Mouse (Mus musculus) myocyte (in vitro differentiated cells): ENCODE data around the gene Slc1a2.

Experiments
- MAX ChIP-seq: IDR thresholded peaks from one replicate; pipeline ENCODE4 v1.6.1; 2011; ENCODE audit warnings: low read depth, mild to moderate bottlenecking, control low read depth
- SRF ChIP-seq: IDR thresholded peaks from one replicate; pipeline ENCODE4 v1.6.1; 2011; ENCODE audit warnings: low read depth; ENCODE audit not compliant: control insufficient read depth, insufficient read length
- USF1 ChIP-seq: IDR thresholded peaks from one replicate; pipeline ENCODE4 v1.6.1; 2011; ENCODE audit warnings: low read depth, mild to moderate bottlenecking, control low read depth, moderate library complexity

DNA sequence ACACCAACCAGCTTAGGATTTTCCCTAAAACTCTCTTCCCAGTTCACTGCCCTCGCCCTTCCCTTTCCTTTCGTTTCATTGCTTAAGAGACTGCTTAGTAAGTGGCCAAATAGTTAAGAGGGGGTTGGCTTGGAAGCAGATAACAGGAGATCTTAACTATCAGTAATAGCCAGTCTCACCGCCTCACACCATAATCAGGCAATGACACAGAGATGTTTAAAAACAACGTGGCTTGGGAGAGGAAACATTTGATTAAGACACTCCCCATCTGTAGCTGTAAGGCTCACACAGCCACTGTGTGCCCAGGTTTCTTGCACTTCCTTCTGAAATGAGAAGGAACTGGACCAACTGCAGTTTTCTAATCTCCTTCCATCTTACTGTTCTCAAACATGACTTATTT is 127.2 kb downstream of the Slc1a2 start:
- TF ChIP-seq MAX (no peak), SRF (no peak), USF1 (no peak)
